8 mouse cellular contexts compared by ENCODE assay signal in genomic region chr6:49057053-49058021, GRCm38 (mm10). TPM values are rescaled to one million over a fixed set of nuclear protein-coding genes. Genes with fewer than 3 reads are reported as not detected.
DNase-seq lines count a peak whose midpoint lies in the region; ATAC-seq lines count a peak whose summit lies in the region.

No protein-coding gene starts in this region.

- H3K27me3 ChIP-seq in forebrain, embryonic 16.5 days (replicated peaks; ENCODE audit: control insufficient read depth, insufficient read depth, low read length) = no peaks in the 10 kb centered on the region
- H3K27me3 ChIP-seq in intestine, embryonic 14.5 days (replicated peaks; ENCODE audit: control insufficient read depth, insufficient read depth, low read length) = no peaks in the 10 kb centered on the region
- H3K27me3 ChIP-seq in limb, embryonic 12.5 days = 0 out of 2 replicates have a peak, but pooled peaks cover 3% of the 10 kb centered on the region
- H3K27me3 ChIP-seq in stomach, embryonic 16.5 days (ENCODE audit: control insufficient read depth, insufficient read depth, low read length) = no peaks in the 10 kb centered on the region

- no peaks in the 10 kb centered on the region for H3K36me3 ChIP-seq in forebrain, embryonic 16.5 days (ENCODE audit: control insufficient read depth, insufficient read depth)
- H3K36me3 ChIP-seq in intestine, embryonic 14.5 days (ENCODE audit: control insufficient read depth, insufficient read depth, low read length) = no peaks in the 10 kb centered on the region
- no peaks in the 10 kb centered on the region for H3K36me3 ChIP-seq in limb, embryonic 12.5 days
- no peaks in the 10 kb centered on the region for H3K36me3 ChIP-seq in stomach, embryonic 16.5 days (ENCODE audit: control insufficient read depth, insufficient read depth, low read length)

- H3K4me1 ChIP-seq in forebrain, embryonic 16.5 days (replicated peaks; ENCODE audit: control insufficient read depth, insufficient read depth, low read length) = no peaks in the 10 kb centered on the region; the same call in none of the 2 replicates
- no peaks in the 10 kb centered on the region for H3K4me1 ChIP-seq in intestine, embryonic 14.5 days (replicated peaks; ENCODE audit: control insufficient read depth, insufficient read depth, low read length)
- H3K4me1 ChIP-seq in limb, embryonic 12.5 days (replicated peaks) = peaks cover 8% of the 10 kb centered on the region; the same call in 1 of the 2 replicates
- no peaks in the 10 kb centered on the region for H3K4me1 ChIP-seq in stomach, embryonic 16.5 days (ENCODE audit: control insufficient read depth, insufficient read depth, low read length)

- no peak overlapping the region for H3K9ac ChIP-seq in forebrain, embryonic 16.5 days (replicated peaks; ENCODE audit: low read depth, low read length)
- H3K9ac ChIP-seq in intestine, embryonic 14.5 days (ENCODE audit: low read length) = no peak overlapping the region
- H3K9ac ChIP-seq in limb, embryonic 12.5 days (replicated peaks) = no peak overlapping the region
- H3K9ac ChIP-seq in stomach, embryonic 16.5 days (ENCODE audit: low read length) = no peak overlapping the region

- no peak overlapping the region for H3K4me3 ChIP-seq in forebrain, embryonic 16.5 days (replicated peaks; ENCODE audit: low read length)
- H3K4me3 ChIP-seq in intestine, embryonic 14.5 days (ENCODE audit: low read depth, low read length) = no peak overlapping the region
- H3K4me3 ChIP-seq in limb, embryonic 12.5 days (replicated peaks) = no peak overlapping the region
- H3K4me3 ChIP-seq in stomach, embryonic 16.5 days (replicated peaks; ENCODE audit: low read length) = no peak overlapping the region

- no peak overlapping the region for H3K4me2 ChIP-seq in forebrain, embryonic 16.5 days (ENCODE audit: low read length)
- H3K4me2 ChIP-seq in intestine, embryonic 14.5 days (ENCODE audit: low read length) = no peak overlapping the region
- H3K4me2 ChIP-seq in limb, embryonic 12.5 days = no peak overlapping the region
- no peak overlapping the region for H3K4me2 ChIP-seq in stomach, embryonic 16.5 days (ENCODE audit: low read depth, low read length)

- no peaks in the 10 kb centered on the region for H3K9me3 ChIP-seq in forebrain, embryonic 16.5 days (ENCODE audit: control insufficient read depth, low read length)
- no peaks in the 10 kb centered on the region for H3K9me3 ChIP-seq in intestine, embryonic 14.5 days (ENCODE audit: control insufficient read depth, low read length)
- peaks cover 4% of the 10 kb centered on the region; the same call in 1 of the 2 replicates for H3K9me3 ChIP-seq in limb, embryonic 12.5 days
- no peaks in the 10 kb centered on the region for H3K9me3 ChIP-seq in stomach, embryonic 16.5 days (replicated peaks; ENCODE audit: control insufficient read depth, low read length)

- DNase-seq in urinary bladder, adult 18-20 months (ENCODE audit: low spot score in 2 of 2) = peak; percentile 33 to 48
- no peak for DNase-seq in urinary bladder, adult 2 months (ENCODE audit: low spot score)
- peak; percentile 58 for DNase-seq in cerebellum, adult 11 months
- DNase-seq in intestine, embryonic 14.5 days (ENCODE audit: low spot score) = peak; percentile 82
- DNase-seq in neural tube, embryonic 10.5 days (ENCODE audit: extremely low spot score, low spot score) = peak; percentile 60

- 41% methylated on average over 8 of the region's 8 CpGs for WGBS in forebrain, embryonic 16.5 days
- WGBS in intestine, embryonic 14.5 days = 36% methylated on average over 8 of the region's 8 CpGs
- WGBS in limb, embryonic 12.5 days = 43% methylated on average over 8 of the region's 8 CpGs
- 34% methylated on average over 8 of the region's 8 CpGs for WGBS in stomach, embryonic 16.5 days

- no peak overlapping the region for H3K27ac ChIP-seq in forebrain, embryonic 16.5 days (ENCODE audit: low read length)
- H3K27ac ChIP-seq in intestine, embryonic 14.5 days (ENCODE audit: low read depth) = no peak overlapping the region
- no peak overlapping the region for H3K27ac ChIP-seq in limb, embryonic 12.5 days
- H3K27ac ChIP-seq in stomach, embryonic 16.5 days (ENCODE audit: low read length) = no peak overlapping the region

- ATAC-seq in forebrain, embryonic 16.5 days = peak; percentile 55
- peak; percentile 60 for ATAC-seq in intestine, embryonic 14.5 days (replicated peaks; ENCODE audit: low FRiP score, low TSS enrichment, low read depth)
- ATAC-seq in limb, embryonic 12.5 days (ENCODE audit: insufficient number of reproducible peaks, insufficient read depth, low FRiP score, low TSS enrichment, low read depth) = 0 out of 2 replicates have a peak, but pooled peaks have one; percentile 31
- ATAC-seq in stomach, embryonic 16.5 days (ENCODE audit: insufficient read depth, low FRiP score) = peak; percentile 44; the same call in 1 of the 2 replicates

RNA-seq across cellular contexts. Expression of gene Malsu1, which starts 16.3 kb away (rescaled TPM):
- polyA plus RNA-seq in urinary bladder, adult 2 months (2012; rRNA removed) = 29.2 and 31.8 TPM in 2 replicates
- polyA plus RNA-seq in forebrain, embryonic 16.5 days (2015; fragmentation: Nextera tagmentation; extraction: Ambion mirVana) = 59.1 and 61.8 TPM in 2 replicates
- 74.9 and 82.9 TPM in 2 replicates for polyA plus RNA-seq in intestine, embryonic 14.5 days (2014; fragmentation: Nextera tagmentation; extraction: Ambion mirVana)
- 69.5 and 80.9 TPM in 2 replicates for polyA plus RNA-seq in limb, embryonic 12.5 days (2016; fragmentation: Nextera tagmentation; extraction: Ambion mirVana)
- 52.6 and 67.5 TPM in 2 replicates for polyA plus RNA-seq in stomach, embryonic 16.5 days (2015; fragmentation: Nextera tagmentation; extraction: Ambion mirVana)

RNA-seq across cellular contexts. Expression of gene Gpnmb, which starts 21.0 kb away (rescaled TPM):
- polyA plus RNA-seq in urinary bladder, adult 2 months (2012; rRNA removed) = 66.4 and 92.8 TPM in 2 replicates
- polyA plus RNA-seq in forebrain, embryonic 16.5 days (2015; fragmentation: Nextera tagmentation; extraction: Ambion mirVana) = 0.39 and 0.61 TPM in 2 replicates
- 0.34 and 0.47 TPM in 2 replicates for polyA plus RNA-seq in intestine, embryonic 14.5 days (2014; fragmentation: Nextera tagmentation; extraction: Ambion mirVana)
- polyA plus RNA-seq in limb, embryonic 12.5 days (2016; fragmentation: Nextera tagmentation; extraction: Ambion mirVana) = 0.54 and 0.59 TPM in 2 replicates
- 0.30 and 0.56 TPM in 2 replicates for polyA plus RNA-seq in stomach, embryonic 16.5 days (2015; fragmentation: Nextera tagmentation; extraction: Ambion mirVana)

Comparison
In these comparisons a context has a peak if more than half of its experiments do, and no peak if none do; other contexts are left out.
1. RNA of gene Gpnmb, which starts 21.0 kb away (polyA plus RNA-seq): 66.4 to 92.8 TPM in urinary bladder, adult 2 months; 0.39 to 0.61 TPM in forebrain, embryonic 16.5 days, 0.54 to 0.59 TPM in limb, embryonic 12.5 days, 0.34 to 0.47 TPM in intestine, embryonic 14.5 days and 0.30 to 0.56 TPM in stomach, embryonic 16.5 days; every median in the first group is over 10 times any median in the second.
2. Peak in every context shown above with its lines, with median percentiles within 50 percentile points of each other: ATAC-seq.